Mouse (Mus musculus): ENCODE measurements around the gene Fhad1. TPM values are rescaled to one million over a fixed set of nuclear protein-coding genes. Genes with fewer than 3 reads are reported as not detected.
A peak's percentile ranks its signal among the peaks of the same experiment; 100 is the strongest.

Fhad1 gene
- polyA plus RNA-seq, 1 experiment: 0.28 TPM

- TF ChIP-seq POLR2A (IDR thresholded peaks at IDR 0.05; ENCODE audit: low read depth, low read length): no peak
- peak; percentile 82 for TF ChIP-seq CTCF (conservative IDR thresholded peaks at IDR 0.05; ENCODE audit: insufficient read depth, insufficient read length, low read depth, low read length)
- Histone ChIP-seq H3K27ac (ENCODE audit: insufficient read depth, low read depth, low read length) (no peak overlapping the region), H3K4me3 (ENCODE audit: insufficient read depth, low read depth, low read length) (no peak overlapping the region), H3K27me3 (replicated peaks; ENCODE audit: control insufficient read depth, insufficient read depth, low read length) (no peaks in the 10 kb centered on the region), H3K36me3 (ENCODE audit: control insufficient read depth, insufficient read depth, low read length) (no peaks in the 10 kb centered on the region), H3K4me1 (ENCODE audit: control insufficient read depth, insufficient read depth, low read length) (no peaks in the 10 kb centered on the region)
- DNase-seq: peak; percentile 47
- 68% methylated on average over 9 of the region's 9 CpGs for WGBS
Measured at GRCm38 (mm10) chr4:141853437-141853836, 161.4 kb downstream of the Fhad1 start.

- 83% methylated on average over 6 of the region's 6 CpGs for WGBS
- H3K4me1 ChIP-seq (ENCODE audit: control insufficient read depth, insufficient read depth, low read length): no peaks in the 10 kb centered on the region
- no peak within 1 kb of the TSS for H3K27ac ChIP-seq (ENCODE audit: insufficient read depth, low read depth, low read length)
- TF ChIP-seq POLR2A (IDR thresholded peaks at IDR 0.05; ENCODE audit: low read depth, low read length): no peak
- no peak for TF ChIP-seq CTCF (conservative IDR thresholded peaks at IDR 0.05; ENCODE audit: insufficient read depth, insufficient read length, low read depth, low read length)
- H3K4me3 ChIP-seq (ENCODE audit: insufficient read depth, low read depth, low read length): no peak within 1 kb of the TSS
- DNase-seq: no peak
- no peaks in the 10 kb centered on the region for H3K36me3 ChIP-seq (ENCODE audit: control insufficient read depth, insufficient read depth, low read length)
- no peaks in the 10 kb centered on the region for H3K27me3 ChIP-seq (replicated peaks; ENCODE audit: control insufficient read depth, insufficient read depth, low read length)
Measured at GRCm38 (mm10) chr4:141845999-141846398, 168.9 kb downstream of the Fhad1 start, which contains the start of gene Ctrc. TSS of gene Ctrc (minus strand) at chr4:141846359.

Other genes starting within 250 kb of the Fhad1 start
- 12.6 and 13.6 TPM in 2 replicates for gene Dnajc16, start 224.2 kb downstream of the Fhad1 start, polyA plus RNA-seq (2012; rRNA removed)
- gene Casp9, start 221.5 kb downstream of the Fhad1 start, polyA plus RNA-seq (2012; rRNA removed): 22.2 and 23.7 TPM in 2 replicates
- 0.52 TPM in 1 of 2 replicates, not detected in the other for gene Cela2a, start 188.9 kb downstream of the Fhad1 start, polyA plus RNA-seq (2012; rRNA removed)
- gene Ctrc, start 168.7 kb downstream of the Fhad1 start, polyA plus RNA-seq (2012; rRNA removed): 0.10 TPM in 1 of 2 replicates, not detected in the other
- gene Efhd2, start 140.2 kb downstream of the Fhad1 start, polyA plus RNA-seq (2012; rRNA removed): 36.3 and 41.0 TPM in 2 replicates
- 59.6 and 60.4 TPM in 2 replicates for gene Tmem51, start 69.2 kb upstream of the Fhad1 start, polyA plus RNA-seq (2012; rRNA removed)
- gene Kazn, start 224.3 kb upstream of the Fhad1 start, polyA plus RNA-seq (2012; rRNA removed): 76.1 and 80.8 TPM in 2 replicates

Data from kidney, adult 2 months (tissue).